In genomic region chr8:111877711-111878110, GRCm38 (mm10) we compare ENCODE assay signal across 15 mouse cellular contexts. TPM values are rescaled to one million over a fixed set of nuclear protein-coding genes. Genes with fewer than 3 reads are reported as not detected.
DNase-seq lines count a peak whose midpoint lies in the region; ATAC-seq and TF ChIP-seq lines count a peak whose summit lies in the region.
"Had no signal": no experiment of that assay in that cellular context is flagged by ENCODE, and none has a peak within 500 bp of the region (broad histone marks: within the 10 kb centered on the region; RNA-seq: fewer than 3 reads in every experiment).

No protein-coding gene starts in this region.

- H3K27ac ChIP-seq in lung, postnatal 0 days (ENCODE audit: low read length), result no peak overlapping the region
- no peak overlapping the region for H3K27ac ChIP-seq in ES-E14 (ENCODE audit: insufficient read depth, low read depth, low read length, poor library complexity, severe bottlenecking)
- H3K27ac ChIP-seq: hindbrain, embryonic 15.5 days; macrophage had no signal

- no peaks in the 10 kb centered on the region for H3K36me3 ChIP-seq in lung, postnatal 0 days (ENCODE audit: insufficient read depth, low read length)
- 0 out of 2 replicates have a peak, but pooled peaks cover 4% of the 10 kb centered on the region for H3K36me3 ChIP-seq in ES-E14 (ENCODE audit: control insufficient read depth, insufficient read depth, low read length, poor library complexity, severe bottlenecking)
- H3K36me3 ChIP-seq: hindbrain, embryonic 15.5 days had no signal

- no peak overlapping the region for H3K9ac ChIP-seq in lung, postnatal 0 days (replicated peaks; ENCODE audit: low read depth)
- no peak overlapping the region for H3K9ac ChIP-seq in ES-E14 (ENCODE audit: insufficient read depth, low read depth, low read length, poor library complexity, severe bottlenecking)
- H3K9ac ChIP-seq: hindbrain, embryonic 15.5 days had no signal

- no peak for ATAC-seq in lung, postnatal 0 days
- ATAC-seq: forebrain, embryonic 14.5 days; midbrain, embryonic 16.5 days had no signal

- no peak for TF ChIP-seq EP300 in lung, postnatal 0 days (IDR thresholded peaks at IDR 0.05)

- WGBS in lung, postnatal 0 days, result 61% methylated on average over 9 of the region's 9 CpGs

- TF ChIP-seq CTCF in lung, postnatal 0 days (IDR thresholded peaks at IDR 0.05), result peak; percentile 25; the same call in 1 of the 2 replicates

- H3K4me1 ChIP-seq in lung, postnatal 0 days (ENCODE audit: insufficient read depth, low read depth, low read length), result no peaks in the 10 kb centered on the region
- peaks cover 0 to 6% of the 10 kb centered on the region in 2 experiments; a peak in 1 of 4 replicates for H3K4me1 ChIP-seq in ES-E14 (ENCODE audit: control insufficient read depth in 2 of 2, insufficient read depth in 2 of 2, low read length in 2 of 2, poor library complexity in 1 of 2)

- in situ Hi-C loops in ES-E14 (cut with MboI; ENCODE audit: low sequenced_read_pairs in 2 of 2, unreplicated experiment in 2 of 2), result no loop called here

- no peak overlapping the region for H3K4me3 ChIP-seq in lung, postnatal 0 days (ENCODE audit: low read depth, low read length)
- H3K4me3 ChIP-seq in ES-E14 (ENCODE audit: insufficient read depth in 1 of 2, low read depth in 1 of 2, low read length in 2 of 2, poor library complexity in 1 of 2, severe bottlenecking in 1 of 2), result no peak overlapping the region
- H3K4me3 ChIP-seq: hindbrain, embryonic 15.5 days had no signal

- no peak overlapping the region for H3K4me2 ChIP-seq in lung, postnatal 0 days (replicated peaks; ENCODE audit: low read depth, low read length)

- DNase-seq in cerebellum, adult 11-12 months, result peak; percentile 44
- DNase-seq in cerebellum, postnatal 10 days, result no peak
- DNase-seq in lung, postnatal 0 days (ENCODE audit: low spot score), result no peak
- no peak for DNase-seq in lung, postnatal 25 days (ENCODE audit: low spot score)
- peak; percentile 47 for DNase-seq in ES-E14 (ENCODE audit: low read depth, low spot score)
- DNase-seq in naive thymus-derived CD4-positive, alpha-beta T cell, adult 2 months (ENCODE audit: low read depth), result peak; percentile 53
- no peak for DNase-seq in left cerebral cortex, adult 18-20 months (ENCODE audit: low spot score in 2 of 2)
- DNase-seq in lung, postnatal 10 days, result no peak
- DNase-seq: embryo, embryonic 11 days; heart, postnatal 14 days had no signal

- H3K9me3 ChIP-seq in lung, postnatal 0 days (ENCODE audit: low read length), result no peaks in the 10 kb centered on the region
- H3K9me3 ChIP-seq in ES-E14 (ENCODE audit: control insufficient read depth, insufficient read depth, low read depth, low read length), result no peaks in the 10 kb centered on the region
- H3K9me3 ChIP-seq: hindbrain, embryonic 15.5 days had no signal

- no peaks in the 10 kb centered on the region for H3K27me3 ChIP-seq in lung, postnatal 0 days (replicated peaks; ENCODE audit: insufficient read depth, low read length)
- H3K27me3 ChIP-seq: hindbrain, embryonic 15.5 days had no signal

TF ChIP-seq in ES-E14, 5 proteins besides CTCF, POLR2A, EP300 and RAD21:
- TF ChIP-seq MAFK (IDR thresholded peaks at IDR 0.05; ENCODE audit: insufficient read depth, low read depth, low read length) (no peak), HCFC1 (IDR thresholded peaks at IDR 0.05; ENCODE audit: borderline replicate concordance, insufficient read depth, low read length) (no peak), ZC3H11A (IDR thresholded peaks at IDR 0.05; ENCODE audit: borderline replicate concordance, low read depth, low read length) (no peak), ZNF384 (IDR thresholded peaks at IDR 0.05; ENCODE audit: low read depth, low read length) (no peak), CHD2 (IDR thresholded peaks at IDR 0.05; ENCODE audit: low read depth, low read length) (no peak)
TF ChIP-seq in ES-E14: peak in this region for 0.

RNA-seq across cellular contexts. Expression of gene Tmem170, which starts 1.2 kb away (rescaled TPM):
- 10.5 and 11.3 TPM in 2 replicates for polyA plus RNA-seq in lung, postnatal 0 days (2015; fragmentation: Nextera tagmentation; extraction: Ambion mirVana)
- total RNA-seq in ES-E14 (2012; rRNA removed), result 12.1 and 14.3 TPM in 2 replicates
- total RNA-seq in left cerebral cortex, adult 18-20 months (2021), result 1 to 10 TPM; 4.1 to 4.2 TPM

RNA-seq across cellular contexts. Expression of gene Cfdp1, which starts 23.6 kb away (rescaled TPM):
- 93.9 and 102 TPM in 2 replicates for polyA plus RNA-seq in lung, postnatal 0 days (2015; fragmentation: Nextera tagmentation; extraction: Ambion mirVana)
- 113 and 190 TPM in 2 replicates for total RNA-seq in ES-E14 (2012; rRNA removed)
- 10 to 100 TPM; 80.1 to 85.3 TPM for total RNA-seq in left cerebral cortex, adult 18-20 months (2021)

RNA-seq across cellular contexts. Expression of gene Chst5, which starts 32.5 kb away (rescaled TPM):
- 5.3 and 6.3 TPM in 2 replicates for polyA plus RNA-seq in lung, postnatal 0 days (2015; fragmentation: Nextera tagmentation; extraction: Ambion mirVana)
- total RNA-seq in ES-E14 (2012; rRNA removed), result 4.0 and 4.4 TPM in 2 replicates
- total RNA-seq in left cerebral cortex, adult 18-20 months (2021), result under 1 TPM; 0.40 to 0.53 TPM
- total RNA-seq: heart, adult 8-10 months; heart, postnatal 14 days had no signal
- polyA plus RNA-seq: macrophage had no signal

RNA-seq across cellular contexts. Expression of gene Tmem231, which starts 56.0 kb away (rescaled TPM):
- 5.6 and 5.9 TPM in 2 replicates for polyA plus RNA-seq in lung, postnatal 0 days (2015; fragmentation: Nextera tagmentation; extraction: Ambion mirVana)
- 30.3 and 38.5 TPM in 2 replicates for total RNA-seq in ES-E14 (2012; rRNA removed)
- 10 to 100 TPM; 12.0 to 12.7 TPM for total RNA-seq in left cerebral cortex, adult 18-20 months (2021)

Comparison
In these comparisons a context has a peak if more than half of its experiments do, and no peak if none do; other contexts are left out.
1. DNase-seq: peak in cerebellum, adult 11-12 months (single experiment), ES-E14 (single experiment) and naive thymus-derived CD4-positive, alpha-beta T cell, adult 2 months (single experiment); none in cerebellum, postnatal 10 days (0 of 2), lung, postnatal 0 days (single experiment), lung, postnatal 25 days (single experiment), left cerebral cortex, adult 18-20 months (0 of 2) and lung, postnatal 10 days (single experiment).